Mouse (Mus musculus) thymus, postnatal 0 days (tissue): Measurements from ENCODE around the gene Agbl5. TPM values are rescaled to one million over a fixed set of nuclear protein-coding genes. Genes with fewer than 3 reads are reported as not detected.

Source experiments
- DNase-seq: peaks from one replicate; pipeline ENCODE4 v3.0.0-alpha.2; 2015; ENCODE audit warnings: low spot score
- polyA plus RNA-seq: library from polyadenylated mRNA; unstranded; fragments of >200 nt; fragmentation: Nextera tagmentation; extraction: Ambion mirVana; gene quantifications from 2 replicates; pipeline ENCODE4 v1.2.1, GENCODE M21; 2015

Gene Agbl5
- polyA plus RNA-seq, 1 experiment from 2014 or later, result 13.3 TPM

DNA sequence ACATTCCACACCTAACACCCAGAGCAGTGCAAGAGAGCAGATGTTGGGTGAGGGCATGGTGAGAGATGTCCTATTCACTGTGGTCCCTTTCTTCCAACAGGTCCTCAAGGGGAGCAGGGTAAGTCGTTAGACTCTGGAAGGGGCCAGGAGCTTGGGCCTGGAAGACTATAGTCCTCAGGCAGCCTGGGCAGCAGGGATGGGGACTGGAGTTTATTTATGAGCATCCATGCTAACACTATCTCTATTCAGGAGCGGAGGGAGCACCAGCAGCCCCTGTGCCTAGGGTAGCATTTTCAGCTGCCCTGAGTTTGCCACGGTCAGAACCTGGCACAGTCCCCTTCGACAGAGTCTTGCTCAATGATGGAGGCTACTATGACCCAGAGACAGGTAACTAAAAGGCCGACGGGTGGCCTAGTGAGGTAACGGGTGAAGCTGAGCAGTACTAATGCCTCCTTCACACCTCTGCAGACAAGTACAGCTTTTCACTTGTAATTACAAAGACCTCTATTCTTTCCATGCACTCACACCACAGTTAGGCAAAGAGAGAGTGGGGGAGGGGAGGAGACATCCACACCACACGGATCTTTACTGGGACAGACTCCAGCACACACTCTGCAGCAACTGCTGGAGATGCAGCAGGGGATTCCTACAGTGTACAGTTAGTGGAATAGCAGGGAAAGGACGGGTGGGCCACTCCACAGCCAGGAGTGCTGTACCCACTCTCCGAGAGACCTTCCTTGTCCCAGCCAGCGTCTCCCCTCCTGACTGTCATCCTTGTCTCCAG lies 31.5 kb downstream of the Agbl5 start:
- no peak for DNase-seq

DNA sequence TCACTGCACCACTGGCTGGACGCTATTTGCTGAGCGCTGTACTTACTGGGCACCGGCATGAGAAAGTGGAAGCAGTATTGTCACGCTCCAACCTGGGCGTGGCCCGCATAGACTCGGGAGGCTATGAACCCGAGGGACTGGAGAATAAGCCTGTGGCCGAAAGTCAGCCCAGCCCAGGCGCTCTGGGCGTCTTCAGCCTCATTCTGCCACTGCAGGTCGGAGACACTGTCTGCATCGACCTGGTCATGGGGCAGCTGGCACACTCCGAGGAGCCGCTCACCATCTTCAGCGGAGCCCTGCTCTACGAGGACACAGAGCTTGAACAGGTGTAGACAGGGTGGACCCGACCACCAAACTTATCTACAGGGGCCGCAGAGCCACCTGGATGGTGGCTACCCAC lies 32.1 kb downstream of the Agbl5 start:
- DNase-seq, result no peak

DNA sequence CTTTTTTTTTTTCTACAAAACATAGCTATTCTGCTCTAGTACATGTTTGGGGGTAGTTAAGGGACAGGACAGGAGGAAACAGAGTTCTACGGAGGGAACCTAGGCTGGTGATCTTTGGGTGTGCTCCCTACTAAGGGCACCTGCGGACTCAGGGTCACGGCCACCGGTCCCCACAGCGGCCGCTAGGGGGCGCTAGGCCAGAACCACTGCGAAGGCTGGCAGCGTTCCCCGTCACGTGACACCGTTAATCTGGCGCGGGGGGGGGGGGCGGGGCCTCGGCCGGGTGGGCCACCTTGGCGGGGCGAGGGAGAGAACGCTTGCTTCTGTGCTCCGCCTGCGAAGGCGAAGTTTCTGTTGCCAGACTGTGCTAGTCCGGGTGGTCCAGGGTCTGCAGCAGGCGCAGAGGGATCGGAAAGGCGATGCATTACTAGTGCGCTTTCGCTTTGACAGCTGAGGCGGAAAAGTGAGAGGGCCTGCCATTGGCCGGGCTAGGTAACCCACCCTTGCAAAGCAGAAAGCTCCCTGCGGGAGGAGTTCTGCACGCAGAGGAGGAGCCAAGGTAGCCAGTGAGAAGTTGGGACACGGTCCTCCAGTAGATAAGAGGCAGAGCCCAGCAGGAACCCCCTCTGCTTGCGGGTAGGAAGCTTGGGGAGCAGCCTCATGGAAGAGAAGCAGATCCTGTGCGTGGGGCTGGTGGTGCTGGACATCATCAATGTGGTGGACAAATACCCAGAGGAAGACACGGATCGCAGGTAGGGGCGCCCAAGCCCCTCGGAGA lies 33.0 kb downstream of the Agbl5 start, which contains the start of gene Khk:
Gene Khk (plus strand): TSS at position 176 of the 778 bp plus-strand sequence.
- peak; percentile 92 for DNase-seq

DNA sequence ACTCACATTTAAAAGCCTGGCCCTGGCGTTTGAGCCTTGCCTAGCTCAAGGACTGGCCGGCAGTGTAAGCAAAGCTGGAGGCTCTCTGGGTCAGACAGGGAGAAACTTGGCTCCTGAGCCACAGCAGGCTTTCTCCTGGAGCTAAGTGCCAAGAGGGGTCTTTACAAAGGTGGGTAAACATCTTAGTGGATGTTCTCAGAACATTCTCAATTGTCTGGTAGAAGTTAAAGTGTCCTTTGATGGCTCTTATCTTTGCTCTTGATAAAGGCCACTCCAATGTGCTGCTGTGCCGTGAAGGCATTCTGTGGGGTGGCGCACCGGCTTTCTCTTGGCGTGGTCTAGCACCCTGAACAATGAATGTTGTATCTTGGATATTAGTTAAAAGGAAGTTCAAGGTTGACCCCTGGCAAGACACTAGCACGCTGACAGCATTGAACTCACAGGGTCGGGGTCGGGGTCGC lies 34.1 kb downstream of the Agbl5 start:
- no peak for DNase-seq

DNA sequence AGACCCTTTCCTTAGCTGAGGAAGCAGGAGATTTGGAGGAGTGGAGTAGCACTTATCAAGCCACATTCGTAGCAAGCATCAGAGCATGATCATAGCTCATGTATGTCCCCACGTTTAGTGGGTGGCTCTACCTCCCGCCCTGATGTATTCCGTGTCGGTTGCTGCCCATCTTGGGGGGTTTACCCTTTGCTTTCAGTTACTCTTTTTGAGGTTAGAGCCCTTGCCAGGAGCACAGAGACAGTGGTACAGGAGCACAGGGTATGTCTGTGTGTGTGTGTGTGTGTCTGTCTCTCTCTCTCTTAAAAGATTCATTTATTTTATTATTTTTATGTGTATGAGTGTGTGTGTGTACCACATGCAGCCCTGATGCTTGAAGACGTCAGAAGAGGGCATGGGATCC lies 34.6 kb downstream of the Agbl5 start:
- DNase-seq, result no peak

DNA sequence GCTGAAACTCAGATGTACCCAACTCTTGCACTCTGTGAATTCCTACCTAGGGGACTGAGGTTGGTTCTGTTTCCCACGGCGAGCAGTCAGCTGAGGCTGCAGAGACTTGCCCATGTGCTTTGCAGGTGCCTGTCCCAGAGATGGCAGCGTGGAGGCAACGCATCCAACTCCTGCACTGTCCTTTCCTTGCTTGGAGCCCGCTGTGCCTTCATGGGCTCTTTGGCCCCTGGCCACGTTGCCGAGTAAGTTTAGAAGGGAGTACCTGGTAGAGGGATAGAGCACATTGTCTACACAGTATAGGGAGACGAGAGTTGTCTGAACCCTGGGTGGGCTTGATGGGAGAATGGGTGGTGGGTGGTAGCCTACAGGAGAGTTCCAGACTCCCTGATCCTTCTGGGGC lies 36.1 kb downstream of the Agbl5 start:
- DNase-seq, result no peak

DNA sequence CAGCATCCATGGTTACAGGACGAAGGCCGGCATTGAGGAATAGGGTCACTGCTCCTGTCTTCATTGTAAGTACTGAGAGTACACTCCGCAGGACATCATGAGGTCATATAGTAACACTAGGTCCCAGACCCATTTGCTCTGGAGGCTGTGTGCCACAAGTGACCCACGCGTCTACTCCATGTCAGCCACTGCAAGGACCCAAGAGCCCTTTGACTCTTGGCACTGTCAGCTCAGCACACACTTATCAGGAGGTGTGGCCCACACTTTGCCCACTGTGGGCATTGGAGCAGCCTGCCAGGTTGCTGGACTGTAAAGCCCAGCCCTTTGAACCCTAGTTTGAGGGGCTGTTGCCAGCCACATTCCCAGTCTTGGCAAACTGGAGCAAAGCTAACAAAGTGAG lies 36.7 kb downstream of the Agbl5 start:
- DNase-seq, result no peak

DNA sequence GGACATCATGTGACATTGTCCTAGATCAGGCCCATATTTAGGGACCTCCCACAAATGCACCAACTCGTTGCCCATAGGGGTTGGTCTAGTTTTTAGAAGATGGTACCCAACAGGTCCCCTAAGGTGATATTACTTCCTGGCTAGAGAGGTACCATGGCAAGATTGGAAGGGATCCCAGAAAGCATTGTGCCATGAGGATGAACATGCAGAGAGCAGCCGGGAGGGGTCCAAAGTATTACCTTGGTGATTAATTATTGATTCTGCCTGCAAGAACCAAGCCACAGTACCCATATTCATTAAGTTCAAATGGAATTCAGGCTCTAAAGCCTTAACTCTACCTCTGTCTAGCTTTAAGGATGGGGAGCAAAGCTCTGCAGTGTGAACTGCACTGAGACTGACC lies 37.6 kb downstream of the Agbl5 start:
- no peak for DNase-seq

DNA sequence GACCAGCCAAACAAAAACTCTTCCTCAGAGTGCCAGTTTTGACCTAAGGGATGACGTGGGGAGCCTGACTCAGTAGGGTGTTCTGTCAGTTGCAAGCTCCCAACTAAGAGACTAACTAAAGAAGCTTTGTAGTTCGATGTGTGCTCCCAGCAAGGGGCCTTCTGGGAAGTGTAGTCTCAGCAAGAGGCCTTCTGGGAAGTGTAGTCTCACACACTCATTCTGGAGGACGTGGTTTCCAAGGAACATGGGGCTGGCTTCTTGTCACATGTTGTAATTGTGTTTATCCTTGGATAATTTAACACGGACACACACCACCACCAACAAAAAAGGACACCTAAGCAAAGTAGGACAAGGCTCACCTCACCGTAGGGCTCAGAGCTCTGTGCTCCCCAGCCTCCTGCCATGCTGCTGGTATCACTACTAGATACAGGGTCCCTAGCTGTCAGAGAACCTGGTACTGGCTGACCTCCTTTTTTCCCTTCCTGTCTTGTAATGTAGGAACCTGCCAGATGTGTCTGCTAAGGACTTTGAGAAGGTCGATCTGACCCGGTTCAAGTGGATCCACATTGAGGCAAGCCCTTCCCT lies 39.5 kb downstream of the Agbl5 start:
- DNase-seq, result peak; percentile 43

DNA sequence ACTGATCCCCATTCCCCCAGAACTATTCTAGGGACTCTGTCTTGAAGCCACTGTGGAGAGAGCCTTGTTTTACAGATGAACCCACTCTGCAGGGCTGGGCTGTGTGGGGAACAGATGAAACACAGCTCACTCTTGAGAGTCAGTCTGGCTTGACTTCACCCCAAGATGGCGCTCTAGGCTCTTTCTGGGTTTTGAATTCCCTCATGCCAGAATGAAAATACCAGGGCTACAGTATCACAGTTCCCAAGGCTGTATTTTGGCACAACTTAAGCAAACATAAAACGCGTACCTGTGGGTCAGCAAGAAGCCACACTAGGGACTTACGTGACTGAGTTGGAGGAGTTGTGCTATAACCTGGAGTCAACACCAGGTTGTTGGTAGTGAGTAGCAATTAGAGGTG lies 41.6 kb downstream of the Agbl5 start:
- peak; percentile 50 for DNase-seq

DNA sequence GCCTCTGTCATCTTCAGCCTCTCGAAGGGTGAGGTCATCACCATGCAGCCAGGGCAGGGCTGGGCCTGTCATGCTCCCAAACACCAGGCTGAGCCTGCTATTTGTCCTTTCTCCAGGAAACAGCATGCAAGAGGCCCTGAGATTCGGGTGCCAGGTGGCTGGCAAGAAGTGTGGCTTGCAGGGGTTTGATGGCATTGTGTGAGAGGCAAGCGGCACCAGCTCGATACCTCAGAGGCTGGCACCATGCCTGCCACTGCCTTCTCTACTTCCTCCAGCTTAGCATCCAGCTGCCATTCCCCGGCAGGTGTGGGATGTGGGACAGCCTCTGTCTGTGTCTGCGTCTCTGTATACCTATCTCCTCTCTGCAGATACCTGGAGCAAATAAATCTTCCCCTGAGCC lies 42.4 kb downstream of the Agbl5 start:
- no peak for DNase-seq

DNA sequence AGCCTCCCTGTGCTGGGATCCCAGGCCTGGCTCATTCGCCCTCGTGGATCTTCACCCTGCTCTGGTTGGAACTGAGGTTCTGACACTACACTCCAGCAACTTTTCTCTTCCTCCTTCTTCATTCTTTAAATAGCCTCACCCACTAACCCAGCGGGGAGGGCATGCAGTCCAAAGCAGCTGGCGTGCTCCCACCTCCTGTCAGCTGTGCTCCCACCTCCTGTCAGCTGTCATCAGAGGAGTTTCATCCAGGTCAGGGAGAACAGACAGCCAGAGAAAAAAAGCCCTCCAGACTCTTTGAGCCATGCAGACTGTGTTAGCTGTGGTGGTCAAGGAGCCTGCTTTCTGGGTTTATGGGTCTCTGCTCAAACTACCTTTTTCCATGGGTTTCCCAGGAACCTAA lies 42.9 kb downstream of the Agbl5 start:
- DNase-seq, result no peak

DNA sequence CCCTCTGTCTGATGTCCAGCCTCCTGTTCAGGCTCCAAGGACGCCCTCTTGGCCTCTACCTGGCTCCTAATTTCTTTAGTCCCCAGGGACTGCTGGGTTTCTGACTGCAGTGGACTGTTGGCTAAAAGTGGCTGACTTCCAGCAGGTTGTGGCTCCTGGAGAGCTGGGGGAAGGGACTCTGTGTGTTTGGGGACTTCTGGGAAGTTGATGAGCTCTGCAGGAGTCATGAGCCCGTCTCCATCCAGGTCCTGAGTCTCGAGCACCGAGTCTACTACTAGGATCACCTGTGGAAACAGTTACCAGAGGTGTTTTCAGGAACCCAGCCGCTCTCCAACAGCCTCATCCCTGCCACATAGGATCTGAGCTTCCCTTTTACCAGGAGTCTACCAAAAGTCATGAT lies 45.2 kb downstream of the Agbl5 start:
- no peak for DNase-seq

DNA sequence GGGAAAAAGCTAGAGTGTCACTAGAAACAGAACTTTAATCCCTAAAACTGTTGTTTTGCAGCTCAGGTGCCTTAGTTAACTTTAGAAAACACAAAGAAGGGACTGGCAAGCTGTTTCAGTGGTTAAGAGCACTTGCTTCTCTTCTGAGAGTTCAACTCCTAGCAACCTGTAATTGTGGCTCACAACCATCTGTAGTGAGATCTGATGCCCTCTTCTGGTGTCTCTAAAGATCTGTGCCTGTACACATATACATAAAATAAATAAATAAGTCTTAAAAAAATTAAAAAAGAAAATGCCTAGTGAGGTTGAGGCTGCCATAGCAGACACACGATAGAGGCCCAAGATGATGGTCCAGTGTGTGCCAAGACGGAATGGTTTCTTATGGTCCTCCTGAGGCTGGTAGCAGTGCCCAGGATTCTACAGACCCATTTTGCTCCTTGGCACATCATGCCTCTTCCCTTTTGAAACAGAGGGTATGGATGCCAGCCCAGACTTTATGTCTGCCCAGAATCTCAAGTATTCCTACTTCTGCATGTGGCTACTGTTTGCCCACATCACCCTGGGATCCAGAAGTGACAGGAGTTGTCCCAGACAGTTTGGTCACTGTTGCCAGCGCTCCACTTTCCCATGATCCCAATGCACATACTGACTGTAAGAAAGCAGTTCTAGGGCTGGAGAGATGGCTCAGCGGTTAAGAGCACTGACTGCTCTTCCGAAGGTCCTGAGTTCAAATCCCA lies 46.4 kb downstream of the Agbl5 start:
- DNase-seq, result peak; percentile 21

DNA sequence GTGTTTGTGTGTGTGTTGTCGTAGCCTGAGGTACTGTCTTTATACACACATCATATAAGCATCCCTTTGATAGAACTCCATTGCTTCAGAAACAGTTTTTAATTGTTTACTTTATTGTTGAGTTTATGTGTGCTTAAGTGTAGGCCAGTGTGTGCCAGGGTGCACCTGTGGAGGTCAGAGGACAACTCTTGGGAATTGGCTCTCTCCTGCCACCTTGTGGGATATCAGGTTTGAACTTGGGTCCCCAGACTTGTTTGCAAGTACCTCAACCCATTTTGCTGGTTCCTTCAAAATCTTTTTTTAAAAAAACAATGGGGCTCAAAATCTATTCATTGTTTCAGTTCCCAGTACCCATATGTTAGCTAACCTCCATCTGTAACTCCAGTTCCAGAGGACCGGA lies 54.5 kb downstream of the Agbl5 start:
- DNase-seq, result peak; percentile 59

DNA sequence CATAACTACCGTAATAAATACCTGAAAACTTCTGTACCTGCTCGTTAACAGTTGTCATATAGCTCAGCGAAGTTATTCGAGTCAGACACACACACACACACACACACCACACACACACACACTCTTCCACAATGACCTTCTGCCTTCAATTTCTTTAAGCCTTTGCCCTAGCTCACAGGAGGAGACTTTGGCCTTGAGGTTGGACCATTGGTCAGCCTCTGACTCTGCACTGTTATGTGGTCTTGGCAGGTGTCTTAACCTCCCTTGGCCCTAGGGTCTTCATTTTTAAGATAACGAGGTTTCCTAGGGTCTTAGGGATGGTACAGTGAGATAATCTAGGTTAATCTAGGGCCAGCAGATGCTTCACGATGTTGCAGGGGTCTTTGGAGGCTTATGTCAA lies 55.9 kb downstream of the Agbl5 start:
- DNase-seq, result no peak

DNA sequence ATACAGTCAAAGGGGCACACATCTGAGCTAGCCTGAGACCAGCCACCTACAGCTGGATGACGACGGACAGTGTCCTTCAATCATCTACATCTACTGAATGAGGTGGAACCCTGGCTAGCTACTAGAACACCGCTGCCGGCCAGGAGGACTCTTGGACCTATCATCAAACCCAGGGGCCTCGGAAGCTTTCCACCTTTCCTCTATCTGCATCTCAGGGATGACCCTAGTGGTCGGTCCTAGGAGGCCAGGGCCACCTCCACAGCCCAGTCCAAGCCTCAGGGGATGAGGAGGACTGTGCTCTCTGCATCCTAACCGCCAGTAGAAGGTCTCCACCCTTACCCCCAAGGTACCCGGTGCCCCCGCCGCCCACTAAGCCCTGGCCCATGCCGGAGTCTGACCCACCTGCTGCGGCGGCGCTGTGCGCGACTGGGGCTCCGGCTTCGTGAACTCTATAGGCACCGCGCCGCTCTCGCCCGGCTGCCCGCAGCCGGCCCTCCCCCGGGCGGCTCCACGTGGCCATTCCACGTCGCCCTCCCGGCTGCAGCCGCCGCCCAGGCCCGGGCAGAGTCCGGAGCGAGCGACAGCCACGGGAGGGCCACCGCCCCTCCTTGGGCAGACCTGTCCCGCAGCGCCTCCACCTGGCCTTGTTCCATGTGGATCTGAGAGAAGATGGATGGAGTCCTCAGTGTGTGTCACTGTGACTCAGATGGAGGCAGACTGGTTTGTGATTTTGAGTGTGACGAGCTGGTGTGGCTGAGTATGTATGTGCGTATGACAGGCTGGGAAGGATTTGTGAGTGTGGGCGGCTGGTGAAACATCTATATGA lies 56.7 kb downstream of the Agbl5 start, which contains the start of gene Cgref1:
Gene Cgref1 (minus strand): TSS at position 636 of the 826 bp plus-strand sequence.
- DNase-seq, result peak; percentile 25

DNA sequence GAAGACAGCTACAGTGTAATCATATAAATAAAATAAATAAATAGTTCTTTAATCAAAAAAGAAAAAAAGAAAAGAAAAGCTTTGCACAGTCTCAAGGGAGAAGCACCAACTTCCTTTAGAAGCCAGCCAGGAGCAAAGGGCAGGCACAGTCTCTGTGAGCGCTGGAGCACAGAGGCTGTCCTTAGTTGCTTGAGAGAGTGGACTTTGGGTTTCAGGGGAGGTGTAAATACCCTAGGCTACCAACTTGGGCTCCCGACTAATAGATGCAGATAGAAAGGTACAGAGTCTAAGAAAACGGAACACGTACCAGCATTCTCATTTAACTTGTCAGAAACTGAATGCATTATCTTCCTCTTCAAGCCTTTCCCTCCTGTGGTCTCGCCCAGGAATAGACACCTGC lies 60.1 kb downstream of the Agbl5 start:
- no peak for DNase-seq

DNA sequence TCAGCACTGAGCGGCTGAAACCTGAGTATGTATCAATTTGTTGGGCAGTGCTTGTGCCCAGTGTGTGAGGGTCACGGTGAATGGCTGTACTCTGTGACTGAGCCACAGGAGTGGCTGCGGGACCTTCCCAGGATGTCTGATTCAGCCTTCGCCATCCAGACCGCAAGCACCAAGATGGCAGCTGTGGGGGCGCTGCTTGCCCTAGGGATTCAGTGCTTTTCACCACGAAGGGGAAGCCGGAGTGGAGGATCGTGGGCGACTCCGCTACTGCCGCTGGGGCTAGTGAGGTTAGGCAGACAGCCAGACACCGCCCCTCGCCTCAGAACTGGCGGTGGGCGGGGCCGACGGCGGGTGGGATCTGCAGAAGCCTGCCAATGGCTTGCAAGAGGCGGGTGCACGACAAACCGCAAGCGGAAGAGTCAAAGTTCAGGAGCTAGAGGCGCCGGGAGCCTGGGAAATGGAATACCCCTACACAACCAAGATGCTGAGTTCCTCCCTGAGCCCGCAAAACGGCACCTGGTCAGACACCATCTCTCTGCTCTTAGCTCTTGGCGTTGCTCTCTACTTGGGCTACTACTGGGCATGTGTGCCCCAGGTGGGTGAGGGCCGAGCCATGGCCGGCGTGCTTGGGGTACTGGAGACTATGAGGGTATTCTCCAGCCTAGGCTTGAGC lies 61.3 kb downstream of the Agbl5 start:
- DNase-seq, result peak; percentile 94

DNA sequence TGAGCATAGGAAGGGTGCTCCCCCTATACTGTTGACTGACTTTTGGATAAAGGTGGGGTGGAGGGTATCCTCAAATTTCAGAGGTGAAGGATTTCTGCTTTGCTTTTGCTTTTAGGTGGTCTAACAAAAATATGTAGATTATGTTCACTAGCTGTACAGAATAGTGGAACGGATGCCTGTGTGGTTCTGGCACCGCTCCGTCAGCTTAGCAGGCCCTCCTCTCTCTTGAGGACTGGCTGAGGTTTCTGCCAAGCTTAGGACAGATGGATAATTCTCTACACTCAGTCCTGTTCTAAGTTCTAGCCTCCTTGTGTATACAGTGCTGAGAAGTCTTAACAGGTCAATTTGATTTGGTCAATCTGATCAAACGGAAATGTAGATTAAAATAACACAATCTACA lies 62.0 kb downstream of the Agbl5 start:
- DNase-seq, result no peak
